Comparison of ENCODE assay signal across 23 mouse cellular contexts in genomic region chr12:116283511-116283910, GRCm38 (mm10). TPM values are rescaled to one million over a fixed set of nuclear protein-coding genes. Genes with fewer than 3 reads are reported as not detected.
DNase-seq lines count a peak whose midpoint lies in the region; ATAC-seq and TF ChIP-seq lines count a peak whose summit lies in the region.
"Had no signal": no experiment of that assay in that cellular context is flagged by ENCODE, and none has a peak within 500 bp of the region (broad histone marks: within the 10 kb centered on the region; RNA-seq: fewer than 3 reads in every experiment).

No protein-coding gene starts in this region.

- H3K4me1 ChIP-seq in intestine, embryonic 16.5 days (ENCODE audit: control insufficient read depth, insufficient read depth, low read length) = peaks cover 4% of the 10 kb centered on the region; the same call in 1 of the 2 replicates
- H3K4me1 ChIP-seq in thymus, adult 2 months (replicated peaks; ENCODE audit: control insufficient read depth, insufficient read depth, low read length) = no peaks in the 10 kb centered on the region
- H3K4me1 ChIP-seq: embryonic facial prominence, embryonic 15.5 days had no signal

- H3K9ac ChIP-seq in intestine, embryonic 16.5 days (ENCODE audit: low read depth, low read length) = no peak overlapping the region
- H3K9ac ChIP-seq: embryonic facial prominence, embryonic 15.5 days; heart, embryonic 15.5 days; midbrain, embryonic 12.5 days had no signal

- no peak for TF ChIP-seq CTCF in thymus, adult 2 months (IDR thresholded peaks at IDR 0.05; ENCODE audit: borderline replicate concordance, control insufficient read depth, extremely low read depth, insufficient read depth, low read length, poor library complexity)

- H3K9me3 ChIP-seq in intestine, embryonic 16.5 days (ENCODE audit: control insufficient read depth, low read length) = no peaks in the 10 kb centered on the region
- H3K9me3 ChIP-seq: embryonic facial prominence, embryonic 15.5 days; heart, embryonic 15.5 days; limb, embryonic 10.5 days; midbrain, embryonic 12.5 days had no signal

- H3K4me3 ChIP-seq in intestine, embryonic 16.5 days (ENCODE audit: low read length) = no peak overlapping the region
- no peak overlapping the region for H3K4me3 ChIP-seq in thymus, adult 2 months (ENCODE audit: control insufficient read depth, insufficient read depth, low read length)
- H3K4me3 ChIP-seq: heart, embryonic 15.5 days; limb, embryonic 10.5 days; midbrain, embryonic 12.5 days had no signal

- H3K27me3 ChIP-seq in intestine, embryonic 16.5 days (replicated peaks; ENCODE audit: control insufficient read depth, insufficient read depth, low read length) = no peaks in the 10 kb centered on the region
- no peaks in the 10 kb centered on the region for H3K27me3 ChIP-seq in thymus, adult 2 months (ENCODE audit: control insufficient read depth, insufficient read depth, low read length)
- H3K27me3 ChIP-seq: embryonic facial prominence, embryonic 15.5 days; heart, embryonic 15.5 days; midbrain, embryonic 12.5 days had no signal

- no peak for TF ChIP-seq POLR2A in thymus, adult 2 months (IDR thresholded peaks at IDR 0.05; ENCODE audit: control insufficient read depth, extremely low read depth, insufficient read depth, low read length, poor library complexity)

- H3K27ac ChIP-seq in intestine, embryonic 16.5 days (ENCODE audit: low read length) = no peak overlapping the region
- no peak overlapping the region for H3K27ac ChIP-seq in thymus, adult 2 months (ENCODE audit: control insufficient read depth, insufficient read depth, low read length)
- H3K27ac ChIP-seq: embryonic facial prominence, embryonic 15.5 days; heart, embryonic 15.5 days; limb, embryonic 10.5 days; midbrain, embryonic 12.5 days had no signal

- peak; percentile 48 for DNase-seq in CD4-positive, CD25-positive, alpha-beta regulatory T cell, adult 2 months (ENCODE audit: low read depth, low spot score)
- peak; percentile 51 for DNase-seq in 416B (ENCODE audit: low read depth)
- no peak for DNase-seq in thymus, adult 2 months
- DNase-seq in right cerebral cortex, postnatal 14 days = no peak
- no peak for DNase-seq in left cerebral cortex, postnatal 25 days (ENCODE audit: low spot score in 2 of 2)
- DNase-seq: adrenal gland, postnatal 14 days; cerebellum, adult 9-10 months; heart, adult 18-20 months; kidney, adult 11 months; kidney, postnatal 14 days; layer of hippocampus, adult 9-11 months; lung, postnatal 10 days; thymus, adult 18-20 months had no signal

- no peaks in the 10 kb centered on the region for H3K36me3 ChIP-seq in intestine, embryonic 16.5 days (ENCODE audit: control insufficient read depth, insufficient read depth, low read length)
- no peaks in the 10 kb centered on the region for H3K36me3 ChIP-seq in thymus, adult 2 months (ENCODE audit: control insufficient read depth, insufficient read depth, low read length)
- H3K36me3 ChIP-seq: embryonic facial prominence, embryonic 15.5 days; heart, embryonic 15.5 days; limb, embryonic 10.5 days; midbrain, embryonic 12.5 days had no signal

- 0 out of 2 replicates have a peak overlapping the region, but pooled peaks have one; percentile 6 for H3K4me2 ChIP-seq in intestine, embryonic 16.5 days (ENCODE audit: low read depth, low read length)
- H3K4me2 ChIP-seq: embryonic facial prominence, embryonic 15.5 days; midbrain, embryonic 12.5 days had no signal

- 72% methylated on average over 2 of the region's 2 CpGs for WGBS in intestine, embryonic 16.5 days
- WGBS in thymus, adult 2 months = 74% methylated on average over 2 of the region's 2 CpGs

- ATAC-seq in CD4-positive, CD25-positive, alpha-beta regulatory T cell, adult 4 months = no peak
- no peak for ATAC-seq in intestine, embryonic 16.5 days
- peak; percentile 58 for ATAC-seq in megakaryocyte-erythroid progenitor cell, adult 5-6 weeks (replicated peaks; ENCODE audit: low FRiP score, low TSS enrichment, poor library complexity, severe bottlenecking)
- ATAC-seq: forebrain, embryonic 14.5 days had no signal

- intact Hi-C loops in left cerebral cortex, postnatal 25 days (cut with DNase I) = loop anchor here (5.0 kb wide), 3 partner anchors 34 to 339 kb away; partner anchors contain the start of gene Ncapg2

RNA-seq across cellular contexts. Expression of gene Esyt2, which starts 2.5 kb away (rescaled TPM):
- 10 to 100 TPM; 45.0 to 63.7 TPM for polyA plus RNA-seq in CD4-positive, CD25-positive, alpha-beta regulatory T cell, adult 4 months (2017; shearing (Covaris generic))
- polyA plus RNA-seq in intestine, embryonic 16.5 days (2015; fragmentation: Nextera tagmentation; extraction: Ambion mirVana) = 15.7 and 18.0 TPM in 2 replicates
- 59.9 and 75.9 TPM in 2 replicates for total RNA-seq in megakaryocyte-erythroid progenitor cell, adult 5-6 weeks (2014; fragmentation: Nextera tagmentation)
- 63.8 and 90.7 TPM in 2 replicates for total RNA-seq in megakaryocyte-erythroid progenitor cell, adult 5-6 weeks (2017)
- polyA plus RNA-seq in thymus, adult 2 months (2012; rRNA removed) = 20.4 and 23.0 TPM in 2 replicates
- 10 to 100 TPM; 56.2 to 60.2 TPM for total RNA-seq in left cerebral cortex, postnatal 25 days (2021)

RNA-seq across cellular contexts. Expression of gene Gm11027, which starts 8.3 kb away (rescaled TPM):
- polyA plus RNA-seq in CD4-positive, CD25-positive, alpha-beta regulatory T cell, adult 4 months (2017; shearing (Covaris generic)) = not detected
- not detected in 2 replicates for polyA plus RNA-seq in intestine, embryonic 16.5 days (2015; fragmentation: Nextera tagmentation; extraction: Ambion mirVana)
- not detected in 2 replicates for total RNA-seq in megakaryocyte-erythroid progenitor cell, adult 5-6 weeks (2014; fragmentation: Nextera tagmentation)
- total RNA-seq in megakaryocyte-erythroid progenitor cell, adult 5-6 weeks (2017) = not detected in 2 replicates
- polyA plus RNA-seq in thymus, adult 2 months (2012; rRNA removed) = not detected in 2 replicates
- total RNA-seq in left cerebral cortex, postnatal 25 days (2021) = not detected
- total RNA-seq: adrenal gland, postnatal 14 days; gastrocnemius, adult 18-20 months; heart, adult 18-20 months had no signal
- polyA plus RNA-seq: embryonic facial prominence, embryonic 15.5 days; forebrain, embryonic 14.5 days; heart, embryonic 15.5 days; hindbrain, embryonic 11.5 days; limb, embryonic 10.5 days; midbrain, embryonic 12.5 days had no signal

RNA-seq across cellular contexts. Expression of gene Wdr60, which starts 20.7 kb away (rescaled TPM):
- 1 to 10 TPM; 1.2 to 2.4 TPM for polyA plus RNA-seq in CD4-positive, CD25-positive, alpha-beta regulatory T cell, adult 4 months (2017; shearing (Covaris generic))
- polyA plus RNA-seq in intestine, embryonic 16.5 days (2015; fragmentation: Nextera tagmentation; extraction: Ambion mirVana) = 10.7 and 11.0 TPM in 2 replicates
- 35.1 and 35.7 TPM in 2 replicates for total RNA-seq in megakaryocyte-erythroid progenitor cell, adult 5-6 weeks (2014; fragmentation: Nextera tagmentation)
- total RNA-seq in megakaryocyte-erythroid progenitor cell, adult 5-6 weeks (2017) = 33.8 and 38.9 TPM in 2 replicates
- 2.7 and 2.9 TPM in 2 replicates for polyA plus RNA-seq in thymus, adult 2 months (2012; rRNA removed)
- 10 to 100 TPM; 15.3 to 20.4 TPM for total RNA-seq in left cerebral cortex, postnatal 25 days (2021)

Comparison
In these comparisons a context has a peak if more than half of its experiments do, and no peak if none do; other contexts are left out.
1. DNase-seq: peak in CD4-positive, CD25-positive, alpha-beta regulatory T cell, adult 2 months (single experiment) and 416B (single experiment); none in thymus, adult 2 months (single experiment), right cerebral cortex, postnatal 14 days (single experiment) and left cerebral cortex, postnatal 25 days (0 of 2).